9 mouse cellular contexts compared by ENCODE assay signal in genomic region chr8:94153451-94153850, GRCm38 (mm10). TPM values are rescaled to one million over a fixed set of nuclear protein-coding genes. Genes with fewer than 3 reads are reported as not detected.
DNase-seq lines count a peak whose midpoint lies in the region; ATAC-seq and TF ChIP-seq lines count a peak whose summit lies in the region.
"Had no signal": no experiment of that assay in that cellular context is flagged by ENCODE, and none has a peak within 500 bp of the region (broad histone marks: within the 10 kb centered on the region; RNA-seq: fewer than 3 reads in every experiment).

No protein-coding gene starts in this region.

- no peak for DNase-seq in heart, adult 2 months
- no peak for DNase-seq in ES-E14 (ENCODE audit: low read depth, low spot score)
- DNase-seq in forebrain, embryonic 11.5 days (ENCODE audit: low spot score): no peak
- no peak for DNase-seq in limb, embryonic 10.5 days (ENCODE audit: low spot score)
- no peak for DNase-seq in gastrocnemius, postnatal 10 days
- DNase-seq: lung, postnatal 4 days had no signal

- TF ChIP-seq CTCF in heart, adult 2 months (IDR thresholded peaks at IDR 0.05): no peak

- TF ChIP-seq EP300 in heart, adult 2 months (IDR thresholded peaks at IDR 0.05; ENCODE audit: insufficient read depth, low read depth, low read length): no peak

- peak overlapping the region; percentile 55 for H3K4me3 ChIP-seq in heart, embryonic 15.5 days
- no peak overlapping the region for H3K4me3 ChIP-seq in heart, adult 2 months
- peak overlapping the region; percentile 2 to 6; a peak in 2 of 4 replicates for H3K4me3 ChIP-seq in ES-E14 (ENCODE audit: insufficient read depth in 1 of 2, low read depth in 1 of 2, low read length in 2 of 2, poor library complexity in 1 of 2, severe bottlenecking in 1 of 2)
- peak overlapping the region; percentile 40 for H3K4me3 ChIP-seq in forebrain, embryonic 11.5 days (ENCODE audit: low read depth, low read length)
- H3K4me3 ChIP-seq in limb, embryonic 10.5 days: peak overlapping the region; percentile 40; the same call in 1 of the 2 replicates

- no peaks in the 10 kb centered on the region for H3K9me3 ChIP-seq in heart, embryonic 15.5 days (replicated peaks)
- H3K9me3 ChIP-seq in ES-E14 (ENCODE audit: control insufficient read depth, insufficient read depth, low read depth, low read length): no peaks in the 10 kb centered on the region
- no peaks in the 10 kb centered on the region for H3K9me3 ChIP-seq in forebrain, embryonic 11.5 days (ENCODE audit: control insufficient read depth, low read length)
- H3K9me3 ChIP-seq in limb, embryonic 10.5 days (replicated peaks): no peaks in the 10 kb centered on the region

- 35% methylated on average over 7 of the region's 7 CpGs for WGBS in heart, embryonic 15.5 days
- WGBS in heart, adult 2 months: 43% methylated on average over 7 of the region's 7 CpGs
- WGBS in forebrain, embryonic 11.5 days: 18% methylated on average over 7 of the region's 7 CpGs
- WGBS in limb, embryonic 10.5 days: 19% methylated on average over 7 of the region's 7 CpGs

- H3K27ac ChIP-seq in heart, embryonic 15.5 days: no peak overlapping the region
- H3K27ac ChIP-seq in heart, adult 2 months: no peak overlapping the region
- H3K27ac ChIP-seq in ES-E14 (ENCODE audit: insufficient read depth, low read depth, low read length, poor library complexity, severe bottlenecking): no peak overlapping the region
- no peak overlapping the region for H3K27ac ChIP-seq in forebrain, embryonic 11.5 days (ENCODE audit: low read depth, low read length)
- no peak overlapping the region for H3K27ac ChIP-seq in limb, embryonic 10.5 days

- intact Hi-C loops in heart, adult 2 months (cut with DNase I): no loop called here

- ATAC-seq in heart, embryonic 15.5 days (replicated peaks; ENCODE audit: insufficient number of reproducible peaks, insufficient read depth, low FRiP score, low read depth): no peak
- peak; percentile 16; the same call in 1 of the 2 replicates for ATAC-seq in forebrain, embryonic 11.5 days (replicated peaks; ENCODE audit: low FRiP score)
- no peak for ATAC-seq in CD4-positive, CD25-positive, alpha-beta regulatory T cell, adult 4 months
- no peak for ATAC-seq in erythroid progenitor cell, adult 5-6 weeks (replicated peaks; ENCODE audit: low FRiP score, poor library complexity, severe bottlenecking)

- no peaks in the 10 kb centered on the region for H3K79me2 ChIP-seq in heart, adult 2 months (replicated peaks; ENCODE audit: control insufficient read depth, insufficient read depth, low read length)

- in situ Hi-C loops in ES-E14 (cut with MboI; ENCODE audit: low sequenced_read_pairs in 2 of 2, unreplicated experiment in 2 of 2): no loop called here

- H3K4me2 ChIP-seq in heart, embryonic 15.5 days: peak overlapping the region; percentile 83
- peak overlapping the region; percentile 79 for H3K4me2 ChIP-seq in forebrain, embryonic 11.5 days (ENCODE audit: low read depth, low read length, severe bottlenecking)

- H3K27me3 ChIP-seq in heart, embryonic 15.5 days: peaks cover 14% of the 10 kb centered on the region
- H3K27me3 ChIP-seq in heart, adult 2 months (ENCODE audit: control insufficient read depth, insufficient read depth, low read length): no peaks in the 10 kb centered on the region
- H3K27me3 ChIP-seq in forebrain, embryonic 11.5 days (ENCODE audit: control insufficient read depth, insufficient read depth, low read length): no peaks in the 10 kb centered on the region
- H3K27me3 ChIP-seq in limb, embryonic 10.5 days (ENCODE audit: low read depth, poor library complexity, severe bottlenecking): peaks cover 48% of the 10 kb centered on the region

- H3K9ac ChIP-seq in heart, embryonic 15.5 days: no peak overlapping the region
- H3K9ac ChIP-seq in heart, adult 2 months (ENCODE audit: low read depth, low read length): no peak overlapping the region
- no peak overlapping the region for H3K9ac ChIP-seq in ES-E14 (ENCODE audit: insufficient read depth, low read depth, low read length, poor library complexity, severe bottlenecking)
- H3K9ac ChIP-seq in forebrain, embryonic 11.5 days (ENCODE audit: low read length): 0 out of 2 replicates have a peak overlapping the region, but pooled peaks have one; percentile 65

- TF ChIP-seq POLR2A in heart, adult 2 months (IDR thresholded peaks at IDR 0.05; ENCODE audit: insufficient read depth, low read depth, low read length): no peak

- H3K36me3 ChIP-seq in heart, embryonic 15.5 days: no peaks in the 10 kb centered on the region
- H3K36me3 ChIP-seq in heart, adult 2 months (ENCODE audit: control insufficient read depth, insufficient read depth, low read length): no peaks in the 10 kb centered on the region
- no peaks in the 10 kb centered on the region for H3K36me3 ChIP-seq in ES-E14 (ENCODE audit: control insufficient read depth, insufficient read depth, low read length, poor library complexity, severe bottlenecking)
- no peaks in the 10 kb centered on the region for H3K36me3 ChIP-seq in forebrain, embryonic 11.5 days (ENCODE audit: control insufficient read depth, insufficient read depth, low read length)
- H3K36me3 ChIP-seq in limb, embryonic 10.5 days: no peaks in the 10 kb centered on the region

- peaks cover 36% of the 10 kb centered on the region for H3K4me1 ChIP-seq in heart, embryonic 15.5 days (replicated peaks)
- no peaks in the 10 kb centered on the region; the same call in 1 of the 2 replicates for H3K4me1 ChIP-seq in heart, adult 2 months (ENCODE audit: control insufficient read depth, insufficient read depth, low read length)
- H3K4me1 ChIP-seq in ES-E14 (ENCODE audit: control insufficient read depth in 2 of 2, insufficient read depth in 2 of 2, low read length in 2 of 2, poor library complexity in 1 of 2): peaks cover 4 to 17% of the 10 kb centered on the region in 2 experiments; a peak in 3 of 4 replicates
- H3K4me1 ChIP-seq in forebrain, embryonic 11.5 days (replicated peaks; ENCODE audit: control insufficient read depth, insufficient read depth, low read length): peaks cover 12% of the 10 kb centered on the region
- H3K4me1 ChIP-seq in limb, embryonic 10.5 days: peaks cover 19% of the 10 kb centered on the region

RNA-seq across cellular contexts. Expression of gene Mt3, which starts 1.0 kb away (rescaled TPM):
- 56.5 and 69.8 TPM in 2 replicates for polyA plus RNA-seq in heart, embryonic 15.5 days (2015; fragmentation: Nextera tagmentation; extraction: Ambion mirVana)
- total RNA-seq in heart, adult 2 months (2021): 1 to 10 TPM; 2.9 to 3.8 TPM
- 3.5 and 6.1 TPM in 2 replicates for polyA plus RNA-seq in heart, adult 2 months (2012; rRNA removed)
- total RNA-seq in ES-E14 (2012; rRNA removed): 2.1 and 6.6 TPM in 2 replicates
- 43.6 and 52.3 TPM in 2 replicates for polyA plus RNA-seq in forebrain, embryonic 11.5 days (2014; fragmentation: Nextera tagmentation; extraction: Ambion mirVana)
- 0.30 TPM in 1 of 2 replicates, not detected in the other for polyA plus RNA-seq in limb, embryonic 10.5 days (2016; fragmentation: Nextera tagmentation; extraction: Ambion mirVana)
- polyA plus RNA-seq in CD4-positive, CD25-positive, alpha-beta regulatory T cell, adult 4 months (2017; shearing (Covaris generic)): not detected
- total RNA-seq in erythroid progenitor cell, adult 5-6 weeks (2015; ENCODE audit: low replicate concordance): not detected in 2 replicates
- not detected in 2 replicates for total RNA-seq in erythroid progenitor cell, adult 5-6 weeks (2017; ENCODE audit: low replicate concordance)
- total RNA-seq in gastrocnemius, postnatal 10 days (2021): 10 to 100 TPM; 11.0 to 22.2 TPM

RNA-seq across cellular contexts. Expression of gene Mt4, which starts 16.5 kb away (rescaled TPM):
- not detected in 2 replicates for polyA plus RNA-seq in heart, embryonic 15.5 days (2015; fragmentation: Nextera tagmentation; extraction: Ambion mirVana)
- total RNA-seq in heart, adult 2 months (2021): not detected
- not detected in 2 replicates for polyA plus RNA-seq in heart, adult 2 months (2012; rRNA removed)
- total RNA-seq in ES-E14 (2012; rRNA removed): 1.6 and 6.4 TPM in 2 replicates
- not detected in 2 replicates for polyA plus RNA-seq in forebrain, embryonic 11.5 days (2014; fragmentation: Nextera tagmentation; extraction: Ambion mirVana)
- polyA plus RNA-seq in limb, embryonic 10.5 days (2016; fragmentation: Nextera tagmentation; extraction: Ambion mirVana): not detected in 2 replicates
- polyA plus RNA-seq in CD4-positive, CD25-positive, alpha-beta regulatory T cell, adult 4 months (2017; shearing (Covaris generic)): not detected
- total RNA-seq in erythroid progenitor cell, adult 5-6 weeks (2015; ENCODE audit: low replicate concordance): not detected in 2 replicates
- not detected in 2 replicates for total RNA-seq in erythroid progenitor cell, adult 5-6 weeks (2017; ENCODE audit: low replicate concordance)
- not detected for total RNA-seq in gastrocnemius, postnatal 10 days (2021)

RNA-seq across cellular contexts. Expression of gene Mt2, which starts 19.0 kb away (rescaled TPM):
- 47.8 and 51.2 TPM in 2 replicates for polyA plus RNA-seq in heart, embryonic 15.5 days (2015; fragmentation: Nextera tagmentation; extraction: Ambion mirVana)
- 10 to 100 TPM; 51.8 to 74.4 TPM for total RNA-seq in heart, adult 2 months (2021)
- 15.6 and 32.2 TPM in 2 replicates for polyA plus RNA-seq in heart, adult 2 months (2012; rRNA removed)
- total RNA-seq in ES-E14 (2012; rRNA removed): 541 and 635 TPM in 2 replicates
- 36.5 and 39.0 TPM in 2 replicates for polyA plus RNA-seq in forebrain, embryonic 11.5 days (2014; fragmentation: Nextera tagmentation; extraction: Ambion mirVana)
- 30.0 and 45.6 TPM in 2 replicates for polyA plus RNA-seq in limb, embryonic 10.5 days (2016; fragmentation: Nextera tagmentation; extraction: Ambion mirVana)
- polyA plus RNA-seq in CD4-positive, CD25-positive, alpha-beta regulatory T cell, adult 4 months (2017; shearing (Covaris generic)): not detected
- total RNA-seq in erythroid progenitor cell, adult 5-6 weeks (2015; ENCODE audit: low replicate concordance): 24.5 and 44.4 TPM in 2 replicates
- total RNA-seq in erythroid progenitor cell, adult 5-6 weeks (2017; ENCODE audit: low replicate concordance): 11.6 TPM in 1 of 2 replicates, not detected in the other
- total RNA-seq in gastrocnemius, postnatal 10 days (2021): 10 to 100 TPM; 35.0 to 63.8 TPM

RNA-seq across cellular contexts. Expression of gene Mt1, which starts 25.4 kb away (rescaled TPM):
- polyA plus RNA-seq in heart, embryonic 15.5 days (2015; fragmentation: Nextera tagmentation; extraction: Ambion mirVana): 432 and 538 TPM in 2 replicates
- 100 to 1,000 TPM; 279 to 438 TPM for total RNA-seq in heart, adult 2 months (2021)
- polyA plus RNA-seq in heart, adult 2 months (2012; rRNA removed): 420 and 727 TPM in 2 replicates
- 306 and 332 TPM in 2 replicates for total RNA-seq in ES-E14 (2012; rRNA removed)
- 109 and 120 TPM in 2 replicates for polyA plus RNA-seq in forebrain, embryonic 11.5 days (2014; fragmentation: Nextera tagmentation; extraction: Ambion mirVana)
- polyA plus RNA-seq in limb, embryonic 10.5 days (2016; fragmentation: Nextera tagmentation; extraction: Ambion mirVana): 105 and 163 TPM in 2 replicates
- polyA plus RNA-seq in CD4-positive, CD25-positive, alpha-beta regulatory T cell, adult 4 months (2017; shearing (Covaris generic)): 1 to 10 TPM; 3.5 to 4.2 TPM
- total RNA-seq in erythroid progenitor cell, adult 5-6 weeks (2015; ENCODE audit: low replicate concordance): 62.5 and 80.4 TPM in 2 replicates
- 18.0 and 24.4 TPM in 2 replicates for total RNA-seq in erythroid progenitor cell, adult 5-6 weeks (2017; ENCODE audit: low replicate concordance)
- 10 to 100 TPM; 29.0 to 43.8 TPM for total RNA-seq in gastrocnemius, postnatal 10 days (2021)

RNA-seq across cellular contexts. Expression of gene Bbs2, which starts 54.7 kb away (rescaled TPM):
- polyA plus RNA-seq in heart, embryonic 15.5 days (2015; fragmentation: Nextera tagmentation; extraction: Ambion mirVana): 8.0 and 9.9 TPM in 2 replicates
- total RNA-seq in heart, adult 2 months (2021): 1 to 10 TPM; 6.1 to 8.5 TPM
- polyA plus RNA-seq in heart, adult 2 months (2012; rRNA removed): 14.1 and 22.9 TPM in 2 replicates
- 25.6 and 26.0 TPM in 2 replicates for total RNA-seq in ES-E14 (2012; rRNA removed)
- 23.3 and 23.8 TPM in 2 replicates for polyA plus RNA-seq in forebrain, embryonic 11.5 days (2014; fragmentation: Nextera tagmentation; extraction: Ambion mirVana)
- polyA plus RNA-seq in limb, embryonic 10.5 days (2016; fragmentation: Nextera tagmentation; extraction: Ambion mirVana): 13.3 and 14.2 TPM in 2 replicates
- polyA plus RNA-seq in CD4-positive, CD25-positive, alpha-beta regulatory T cell, adult 4 months (2017; shearing (Covaris generic)): 1 to 10 TPM; 7.2 to 7.5 TPM
- 1.7 TPM in 1 of 2 replicates, not detected in the other for total RNA-seq in erythroid progenitor cell, adult 5-6 weeks (2015; ENCODE audit: low replicate concordance)
- 1.2 and 8.3 TPM in 2 replicates for total RNA-seq in erythroid progenitor cell, adult 5-6 weeks (2017; ENCODE audit: low replicate concordance)
- total RNA-seq in gastrocnemius, postnatal 10 days (2021): 1 to 10 TPM; 3.9 to 4.7 TPM

Comparison
In these comparisons a context has a peak if more than half of its experiments do, and no peak if none do; other contexts are left out.
1. RNA of gene Mt2, which starts 19.0 kb away (polyA plus RNA-seq): 47.8 to 51.2 TPM in heart, embryonic 15.5 days, 36.5 to 39.0 TPM in forebrain, embryonic 11.5 days, 15.6 to 32.2 TPM in heart, adult 2 months and 30.0 to 45.6 TPM in limb, embryonic 10.5 days; not detected in CD4-positive, CD25-positive, alpha-beta regulatory T cell, adult 4 months; every median in the first group is over 10 times any median in the second.